Mouse (Mus musculus) megakaryocyte progenitor cell, adult 5-6 weeks (primary cell): ENCODE results near the gene Lipa. TPM values are rescaled to one million over a fixed set of nuclear protein-coding genes. Genes with fewer than 3 reads are reported as not detected.
A peak's percentile ranks its signal among the peaks of the same experiment; 100 is the strongest.

Source experiments
- ATAC-seq: replicated peaks from 2 replicates; pipeline ENCODE4 v1.8.0; 2016; ENCODE audit warnings: mild to moderate bottlenecking, moderate TSS enrichment, inconsistent platforms; ENCODE audit not compliant: poor library complexity
- total RNA-seq, 2 experiments: library from RNA; stranded (forward) in 1 of 2; stranded (reverse) in 1 of 2; fragments of 157-497, 149-512 nt in 1 of 2; fragments of 200-1000 nt in 1 of 2; gene quantifications; 2 replicates each; pipeline versions ENCODE4 v1.2.3 to v1.2.4; 2015 to 2017

Lipa gene
- total RNA-seq, 2 experiments from 2014 or later = 30.9 to 60.4 TPM

GRCm38 (mm10) chr19:34468794-34469193, 58.5 kb downstream of the Lipa start:
- ATAC-seq = no peak

- ATAC-seq = no peak
Observed at GRCm38 (mm10) chr19:34468216-34468615, 59.1 kb downstream of the Lipa start.

- peak; percentile 48 for ATAC-seq
Observed at GRCm38 (mm10) chr19:34464453-34464852, 62.8 kb downstream of the Lipa start.

- ATAC-seq = no peak
Observed at GRCm38 (mm10) chr19:34461451-34462019, 65.7 kb downstream of the Lipa start.

- no peak for ATAC-seq
Observed at GRCm38 (mm10) chr19:34450784-34451370, 76.4 kb downstream of the Lipa start.

- no peak for ATAC-seq
Observed at GRCm38 (mm10) chr19:34448851-34449250, 78.4 kb downstream of the Lipa start.

- peak; percentile 69 for ATAC-seq
Observed at GRCm38 (mm10) chr19:34445410-34446012, 81.8 kb downstream of the Lipa start.

GRCm38 (mm10) chr19:34444785-34445184, 82.5 kb downstream of the Lipa start:
- ATAC-seq = peak; percentile 40

Other genes starting within 250 kb of the Lipa start
- gene Fas, start 236.8 kb downstream of the Lipa start, total RNA-seq (2015) = 1.6 and 4.6 TPM in 2 replicates
- gene Fas, start 236.8 kb downstream of the Lipa start, total RNA-seq (2017) = 1.3 and 2.3 TPM in 2 replicates
- gene Ch25h, start 52.3 kb downstream of the Lipa start, total RNA-seq (2015) = 0.29 TPM in 1 of 2 replicates, not detected in the other
- gene Ch25h, start 52.3 kb downstream of the Lipa start, total RNA-seq (2017) = not detected in 2 replicates
- 7.7 and 8.0 TPM in 2 replicates for gene Ifit2, start 23.2 kb upstream of the Lipa start, total RNA-seq (2015)
- 19.0 and 19.2 TPM in 2 replicates for gene Ifit2, start 23.2 kb upstream of the Lipa start, total RNA-seq (2017)
- 0.88 and 1.1 TPM in 2 replicates for gene Ifit3, start 56.1 kb upstream of the Lipa start, total RNA-seq (2015)
- 1.2 and 1.8 TPM in 2 replicates for gene Ifit3, start 56.1 kb upstream of the Lipa start, total RNA-seq (2017)
- 0.12 and 0.17 TPM in 2 replicates for gene Ifit1bl1, start 74.5 kb upstream of the Lipa start, total RNA-seq (2015)
- gene Ifit1bl1, start 74.5 kb upstream of the Lipa start, total RNA-seq (2017) = 0.25 and 0.30 TPM in 2 replicates
- not detected in 2 replicates for gene Ifit3b, start 80.5 kb upstream of the Lipa start, total RNA-seq (2015)
- gene Ifit3b, start 80.5 kb upstream of the Lipa start, total RNA-seq (2017) = 0.27 TPM in 1 of 2 replicates, not detected in the other
- not detected in 2 replicates for gene Ifit1bl2, start 113.3 kb upstream of the Lipa start, total RNA-seq (2015)
- gene Ifit1bl2, start 113.3 kb upstream of the Lipa start, total RNA-seq (2017) = 0.27 and 0.83 TPM in 2 replicates
- gene Ifit1, start 113.4 kb upstream of the Lipa start, total RNA-seq (2015) = 1.5 and 2.1 TPM in 2 replicates
- gene Ifit1, start 113.4 kb upstream of the Lipa start, total RNA-seq (2017) = 1.0 and 1.1 TPM in 2 replicates
- not detected in 2 replicates for gene Slc16a12, start 219.8 kb upstream of the Lipa start, total RNA-seq (2015)
- not detected in 2 replicates for gene Slc16a12, start 219.8 kb upstream of the Lipa start, total RNA-seq (2017)